Mouse (Mus musculus): ENCODE data around the gene Stum.

Gene Stum

GRCm38 (mm10) chr1:180492777-180493176 is 9.5 kb upstream of the Stum start:
- no peak for DNase-seq (ENCODE audit: low spot score)

DNA sequence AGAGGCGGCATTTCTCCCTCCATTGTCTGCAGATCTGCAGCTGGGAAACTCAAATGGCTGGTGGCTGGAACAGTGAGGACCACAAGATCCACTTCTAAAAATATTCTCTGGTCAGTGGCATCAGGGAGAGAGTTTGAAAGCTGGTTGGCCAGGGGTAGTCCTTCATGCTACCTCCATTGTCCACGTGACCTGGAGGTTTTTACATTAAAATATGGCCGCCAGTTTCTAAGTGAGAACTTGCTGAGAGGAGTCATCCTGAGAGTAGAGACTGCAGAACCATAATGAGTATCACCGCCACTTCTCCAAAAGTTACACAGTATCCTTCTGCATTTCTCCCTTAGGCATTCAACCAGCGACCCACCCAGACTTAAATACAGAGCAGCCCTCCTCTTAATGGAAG is 2.0 kb upstream of the Stum start:
- DNase-seq (ENCODE audit: low spot score) = no peak

- no peak for DNase-seq (ENCODE audit: low spot score)
Measured at GRCm38 (mm10) chr1:180482840-180483398, 385 bp downstream of the Stum start.

GRCm38 (mm10) chr1:180481956-180482355 is 1.3 kb downstream of the Stum start:
- DNase-seq (ENCODE audit: low spot score) = no peak

GRCm38 (mm10) chr1:180481331-180481730 is 2.0 kb downstream of the Stum start:
- no peak for DNase-seq (ENCODE audit: low spot score)

DNA sequence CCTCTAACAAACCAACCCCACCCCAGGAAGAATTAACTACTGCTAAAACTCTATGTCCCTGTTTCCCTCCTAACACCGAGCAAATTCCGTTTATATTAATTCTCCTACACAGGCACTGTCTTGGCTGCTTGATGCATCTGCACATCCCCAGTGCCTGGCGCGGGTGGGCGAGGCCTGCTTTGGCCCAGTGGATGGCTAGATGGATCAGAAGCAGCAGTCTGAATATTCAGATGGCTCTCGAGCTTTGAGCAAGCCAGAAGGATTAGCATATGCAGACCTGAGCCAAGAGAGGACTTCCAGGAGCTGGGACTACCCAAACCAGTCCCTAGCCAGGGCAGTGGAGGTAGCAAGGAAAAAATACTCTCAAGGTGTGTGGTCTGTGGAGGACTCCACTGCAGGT is 3.0 kb downstream of the Stum start:
- no peak for DNase-seq (ENCODE audit: low spot score)

- DNase-seq (ENCODE audit: low spot score) = no peak
Measured at GRCm38 (mm10) chr1:180473566-180473965, 9.7 kb downstream of the Stum start.

GRCm38 (mm10) chr1:180468004-180468403 is 15.3 kb downstream of the Stum start:
- no peak for DNase-seq (ENCODE audit: low spot score)

DNA sequence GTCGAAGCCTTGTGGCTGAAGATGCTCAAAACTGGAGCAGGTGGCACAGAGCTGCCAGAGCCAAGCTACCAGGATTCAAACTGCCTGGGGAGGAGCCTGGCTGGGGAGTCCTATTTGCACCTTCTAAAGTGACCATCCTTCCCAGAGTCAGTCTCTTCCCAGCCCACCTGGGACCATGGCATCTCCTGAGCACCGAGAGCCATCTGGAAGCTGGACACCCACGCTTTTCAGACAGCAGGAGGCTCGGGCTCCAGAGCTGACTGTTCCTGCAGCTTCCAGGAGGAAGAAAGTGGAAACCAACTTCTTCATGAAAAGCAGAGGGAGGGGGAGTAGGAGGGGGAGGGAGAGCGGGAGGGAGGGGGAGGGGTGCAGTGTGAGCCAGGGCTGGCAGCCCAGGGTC is 17.7 kb downstream of the Stum start:
- no peak for DNase-seq (ENCODE audit: low spot score)

- DNase-seq (ENCODE audit: low spot score) = no peak
Measured at GRCm38 (mm10) chr1:180464357-180464756, 18.9 kb downstream of the Stum start.

DNA sequence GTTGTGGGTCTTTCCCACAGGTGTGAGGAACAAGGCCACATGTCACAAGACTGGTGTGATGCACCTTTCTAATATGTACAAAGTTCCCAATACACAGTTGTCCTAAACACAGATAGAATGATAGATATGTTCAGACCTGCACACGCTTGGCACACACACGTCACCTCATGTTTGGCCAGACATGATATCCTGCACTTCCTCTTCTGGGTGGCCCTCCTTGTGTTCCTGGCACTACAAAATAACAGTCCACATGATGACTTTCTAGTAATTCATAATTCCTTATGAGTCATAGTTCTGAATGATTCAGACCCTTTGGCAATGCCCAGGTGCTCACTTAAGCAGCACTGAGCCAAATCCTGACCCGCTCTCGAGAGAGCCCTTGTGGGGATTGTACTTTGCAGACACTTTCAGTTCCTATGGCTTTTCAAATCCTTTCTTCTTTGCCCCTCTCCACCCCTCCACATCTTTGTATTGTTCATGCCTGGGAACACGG is 20.3 kb downstream of the Stum start:
- no peak for DNase-seq (ENCODE audit: low spot score)

DNA sequence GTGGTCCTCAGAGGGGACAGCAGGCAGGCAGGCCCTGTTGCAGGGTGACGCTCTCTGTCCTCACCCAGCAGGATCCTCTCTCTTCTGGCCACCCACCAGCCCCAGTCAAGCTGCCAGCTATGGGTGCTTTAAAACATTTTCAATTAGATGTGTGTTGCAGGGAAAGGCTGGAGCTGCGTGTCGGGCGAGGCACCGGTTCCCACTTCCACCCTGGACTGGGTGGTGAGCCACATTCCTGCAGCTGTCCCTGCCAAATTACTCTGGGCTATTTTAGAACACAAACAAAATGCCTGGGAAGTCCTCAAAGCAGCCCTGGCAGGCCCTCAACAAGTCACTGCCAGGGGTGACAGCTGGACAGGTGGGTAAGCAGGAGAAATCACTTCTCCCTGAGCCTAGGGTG is 20.9 kb downstream of the Stum start:
- no peak for DNase-seq (ENCODE audit: low spot score)

- DNase-seq (ENCODE audit: low spot score) = no peak
Measured at GRCm38 (mm10) chr1:180460721-180461120, 22.6 kb downstream of the Stum start.

- no peak for DNase-seq (ENCODE audit: low spot score)
Measured at GRCm38 (mm10) chr1:180458680-180459079, 24.6 kb downstream of the Stum start.

- no peak for DNase-seq (ENCODE audit: low spot score)
Measured at GRCm38 (mm10) chr1:180458274-180458673, 25.0 kb downstream of the Stum start.

GRCm38 (mm10) chr1:180449641-180450040 is 33.7 kb downstream of the Stum start:
- no peak for DNase-seq (ENCODE audit: low spot score)

DNA sequence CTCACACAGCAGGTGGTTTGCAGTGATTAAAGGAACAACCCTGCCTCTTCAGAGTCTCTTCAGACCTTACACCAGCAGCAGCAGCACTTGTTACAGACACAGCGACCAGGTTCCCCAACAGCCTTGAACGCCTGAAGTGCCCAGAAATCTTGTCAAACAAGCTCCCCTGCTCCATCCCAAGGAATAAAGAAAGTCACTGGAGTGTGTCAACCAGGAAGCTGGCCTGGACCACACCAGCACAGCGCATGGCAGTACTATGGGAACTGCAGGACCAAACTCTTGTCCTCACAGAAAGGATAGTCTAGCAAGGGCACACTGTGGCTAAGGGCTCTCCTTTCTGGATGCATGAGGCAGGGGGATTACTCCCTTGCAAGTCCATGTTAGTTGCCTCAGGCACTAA is 38.9 kb downstream of the Stum start:
- DNase-seq (ENCODE audit: low spot score) = no peak

DNA sequence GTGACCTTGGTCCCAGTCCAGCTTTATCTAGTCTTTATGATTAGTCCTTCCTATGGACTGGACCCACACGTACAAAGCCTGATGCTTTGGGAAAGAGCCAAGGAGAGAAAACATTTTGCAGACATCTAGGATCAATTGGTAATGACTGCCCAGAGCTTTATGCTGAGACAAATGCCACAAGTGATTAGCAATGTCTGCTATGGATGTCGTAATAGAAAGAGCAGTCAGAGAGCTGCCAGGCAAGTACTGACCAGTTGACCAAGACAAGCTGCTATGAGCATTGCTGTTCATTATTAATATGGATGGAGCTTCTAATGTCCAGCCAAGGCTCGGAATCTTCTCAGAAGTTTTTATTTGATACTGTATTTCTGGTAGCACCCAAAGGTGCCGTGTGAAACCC is 43.8 kb downstream of the Stum start:
- no peak for DNase-seq (ENCODE audit: low spot score)

DNA sequence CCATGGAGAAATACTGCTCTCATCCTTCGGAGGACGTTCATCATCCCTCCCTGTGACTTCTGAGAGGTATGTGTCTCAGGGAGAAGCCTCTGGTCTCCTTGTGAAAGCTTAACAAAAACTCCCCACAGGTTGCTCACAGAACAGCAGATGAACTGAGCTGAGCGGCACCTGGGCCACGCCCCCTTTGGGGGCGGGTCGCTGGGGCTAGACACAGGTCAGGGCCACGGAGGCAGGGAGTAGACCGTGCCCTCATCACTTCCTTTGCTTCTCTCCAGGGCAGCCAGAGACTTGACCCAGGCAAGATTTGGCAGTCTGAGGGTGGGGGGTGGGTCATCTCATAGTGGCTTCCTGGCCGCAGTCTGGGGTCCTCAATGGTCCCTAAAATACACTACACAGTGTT is 48.4 kb downstream of the Stum start:
- no peak for DNase-seq (ENCODE audit: low spot score)

- DNase-seq (ENCODE audit: low spot score) = no peak
Measured at GRCm38 (mm10) chr1:180433796-180434566, 49.3 kb downstream of the Stum start.

DNA sequence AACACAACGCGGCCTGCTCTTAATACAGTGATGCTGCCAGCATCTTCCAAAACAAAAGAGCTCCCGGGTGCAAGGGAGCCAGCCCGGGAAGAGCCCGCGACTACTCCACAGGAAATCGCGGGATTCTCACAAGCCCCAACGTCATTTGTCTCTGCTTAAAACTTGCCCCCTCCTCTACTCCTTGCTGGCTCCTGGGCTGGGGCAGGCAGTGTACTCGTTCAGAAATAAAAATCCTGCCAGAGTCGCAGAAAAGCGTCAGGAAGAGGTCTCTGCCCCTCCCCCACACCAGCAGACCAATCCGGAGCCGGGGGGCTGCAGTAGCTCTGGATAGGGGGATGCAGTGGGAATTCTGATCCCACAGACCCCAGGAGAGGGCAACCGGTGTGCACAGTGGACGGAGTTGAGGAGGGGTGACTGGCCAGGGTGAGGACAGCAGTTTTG is 50.2 kb downstream of the Stum start:
- DNase-seq (ENCODE audit: low spot score) = no peak

DNA sequence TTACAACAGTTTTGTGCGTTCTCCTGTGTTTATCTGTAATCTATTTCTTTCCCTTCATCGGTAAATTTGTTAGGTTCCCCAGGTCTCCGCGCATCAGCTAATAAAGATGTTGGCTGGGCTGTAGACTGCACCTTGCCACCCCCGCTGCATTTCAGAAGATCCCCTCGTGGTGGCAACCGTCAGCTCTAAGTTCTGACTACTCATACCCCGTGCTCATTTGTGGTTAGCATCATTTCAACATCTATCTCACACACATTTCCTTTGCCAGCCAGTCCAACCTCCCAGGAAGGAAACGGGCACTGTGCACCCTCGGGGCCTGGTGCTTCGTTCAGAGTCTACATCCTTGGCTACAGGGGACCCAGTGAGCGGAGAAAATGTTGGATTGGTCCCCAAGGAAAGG is 51.5 kb downstream of the Stum start:
- no peak for DNase-seq (ENCODE audit: low spot score)

GRCm38 (mm10) chr1:180429819-180430218 is 53.5 kb downstream of the Stum start:
- DNase-seq (ENCODE audit: low spot score) = no peak

DNA sequence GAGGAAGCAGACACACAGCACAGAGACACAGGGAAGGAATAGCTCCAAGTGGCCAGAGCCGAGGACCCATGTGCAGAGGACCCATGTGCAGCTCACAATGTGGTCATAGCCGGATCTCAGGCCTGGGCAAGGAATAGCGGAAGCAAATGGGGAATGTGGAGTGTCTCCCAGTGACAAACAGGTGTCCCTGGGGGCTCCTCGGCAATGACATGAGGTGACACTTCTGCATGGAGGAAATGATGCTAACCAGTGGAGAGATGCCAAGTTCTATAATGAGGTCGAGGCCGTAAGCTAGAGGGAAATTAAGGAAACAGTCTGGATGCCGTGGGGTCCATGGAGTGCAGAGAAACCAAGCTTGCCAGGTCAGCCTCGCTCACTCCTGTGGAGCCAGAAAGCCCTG is 54.4 kb downstream of the Stum start:
- no peak for DNase-seq (ENCODE audit: low spot score)
